Mouse (Mus musculus) gastrocnemius, adult 2 months (tissue): ENCODE results near the gene Otub1. TPM values are rescaled to one million over a fixed set of nuclear protein-coding genes. Genes with fewer than 3 reads are reported as not detected.
A peak's percentile ranks its signal among the peaks of the same experiment; 100 is the strongest.

ENCODE experiments used
- DNase-seq: peaks from one replicate; pipeline ENCODE4 v3.0.0; 2022
- H3K27ac ChIP-seq: fragments of 200-600 bp; 2 replicates; pipeline ENCODE4 v1.8.1; 2022; ENCODE audit warnings: mild to moderate bottlenecking
- H3K4me3 ChIP-seq: fragments of 200-600 bp; 2 replicates; pipeline ENCODE4 v1.8.1; 2022; ENCODE audit warnings: mild to moderate bottlenecking, moderate library complexity
- CTCF ChIP-seq: fragments of 200-600 bp; IDR thresholded peaks from 2 replicates; pipeline ENCODE4 v1.8.1; 2022; ENCODE audit warnings: antibody characterized with exemption, mild to moderate bottlenecking, moderate library complexity
- intact Hi-C: fragments of 180-260 bp; cut with DNase I; formaldehyde crosslinking; loops from one replicate; pipeline ENCODE4 v1.15.1; 2025
- total RNA-seq, 2 experiments: library from RNA; stranded (reverse); gene quantifications; 2 replicates each; pipeline ENCODE4 v1.2.3; 2021

Otub1 gene
- total RNA-seq, 2 experiments from 2014 or later: 45.0 to 50.3 TPM

GRCm38 (mm10) chr19:7224253-7224652, 18.1 kb upstream of the Otub1 start:
- no peak for DNase-seq
- no peak for TF ChIP-seq CTCF
- intact Hi-C loops: no loop called here
- H3K4me3 ChIP-seq: no peak overlapping the region
- no peak overlapping the region; the same call in 1 of the 2 replicates for H3K27ac ChIP-seq

- intact Hi-C loops: no loop called here
- TF ChIP-seq CTCF: no peak
- H3K27ac ChIP-seq: peak overlapping the region; percentile 12; the same call in 1 of the 2 replicates
- no peak for DNase-seq
- H3K4me3 ChIP-seq: no peak overlapping the region
These were observed 17.4 kb upstream of the Otub1 start for GRCm38 (mm10) chr19:7223488-7223887.

GRCm38 (mm10) chr19:7222196-7222595, 16.1 kb upstream of the Otub1 start:
- no peak for TF ChIP-seq CTCF
- Histone ChIP-seq H3K27ac (no peak overlapping the region), H3K4me3 (no peak overlapping the region)
- intact Hi-C loops: no loop called here
- DNase-seq: no peak

- no peak overlapping the region for H3K27ac ChIP-seq
- intact Hi-C loops: no loop called here
- no peak for TF ChIP-seq CTCF
- H3K4me3 ChIP-seq: no peak overlapping the region
- DNase-seq: no peak
These were observed 12.6 kb upstream of the Otub1 start for GRCm38 (mm10) chr19:7218753-7219152.

GRCm38 (mm10) chr19:7217926-7218267, 11.8 kb upstream of the Otub1 start:
- TF ChIP-seq CTCF: no peak
- intact Hi-C loops: no loop called here
- DNase-seq: no peak
- Histone ChIP-seq H3K4me3 (peak overlapping the region; percentile 98), H3K27ac (no peak overlapping the region)

- DNase-seq: peak; percentile 98
- Histone ChIP-seq H3K27ac (peak within 1 kb of the TSS; percentile 100), H3K4me3 (peak within 1 kb of the TSS; percentile 98)
- intact Hi-C loops: no loop called here
- no peak for TF ChIP-seq CTCF
These were observed 11.2 kb upstream of the Otub1 start, which contains the start of gene Cox8a for GRCm38 (mm10) chr19:7217162-7217925. TSS of gene Cox8a (minus strand) at chr19:7217616.

- peak overlapping the region; percentile 10; the same call in 1 of the 2 replicates for H3K27ac ChIP-seq
- no peak for DNase-seq
- TF ChIP-seq CTCF: no peak
- peak overlapping the region; percentile 98 for H3K4me3 ChIP-seq
- intact Hi-C loops: no loop called here
These were observed 8.4 kb upstream of the Otub1 start for GRCm38 (mm10) chr19:7214484-7214883.

GRCm38 (mm10) chr19:7213010-7213409, 6.9 kb upstream of the Otub1 start:
- Histone ChIP-seq H3K4me3 (no peak overlapping the region), H3K27ac (no peak overlapping the region)
- TF ChIP-seq CTCF: no peak
- intact Hi-C loops: no loop called here
- DNase-seq: no peak

- intact Hi-C loops: no loop called here
- no peak overlapping the region for H3K27ac ChIP-seq
- H3K4me3 ChIP-seq: no peak overlapping the region
- no peak for DNase-seq
- no peak for TF ChIP-seq CTCF
These were observed 6.1 kb upstream of the Otub1 start for GRCm38 (mm10) chr19:7212216-7212615.

- 0 out of 2 replicates have a peak, but pooled peaks have one; percentile 3 for TF ChIP-seq CTCF
- DNase-seq: no peak
- no peak overlapping the region for H3K27ac ChIP-seq
- intact Hi-C loops: no loop called here
- no peak overlapping the region for H3K4me3 ChIP-seq
These were observed 4.0 kb upstream of the Otub1 start for GRCm38 (mm10) chr19:7209907-7210646.

- TF ChIP-seq CTCF: no peak
- peak overlapping the region; percentile 97 for H3K27ac ChIP-seq
- intact Hi-C loops: no loop called here
- no peak for DNase-seq
- peak overlapping the region; percentile 83 for H3K4me3 ChIP-seq
These were observed 790 bp downstream of the Otub1 start for GRCm38 (mm10) chr19:7205326-7205725.

GRCm38 (mm10) chr19:7204898-7205297, 1.2 kb downstream of the Otub1 start:
- DNase-seq: no peak
- Histone ChIP-seq H3K4me3 (peak overlapping the region; percentile 83), H3K27ac (peak overlapping the region; percentile 97)
- intact Hi-C loops: no loop called here
- no peak for TF ChIP-seq CTCF

- H3K27ac ChIP-seq: peak overlapping the region; percentile 31; the same call in 1 of the 2 replicates
- no peak for TF ChIP-seq CTCF
- intact Hi-C loops: no loop called here
- no peak for DNase-seq
- no peak overlapping the region for H3K4me3 ChIP-seq
These were observed 5.7 kb downstream of the Otub1 start for GRCm38 (mm10) chr19:7200427-7200826.
